In the genomic region with DNA sequence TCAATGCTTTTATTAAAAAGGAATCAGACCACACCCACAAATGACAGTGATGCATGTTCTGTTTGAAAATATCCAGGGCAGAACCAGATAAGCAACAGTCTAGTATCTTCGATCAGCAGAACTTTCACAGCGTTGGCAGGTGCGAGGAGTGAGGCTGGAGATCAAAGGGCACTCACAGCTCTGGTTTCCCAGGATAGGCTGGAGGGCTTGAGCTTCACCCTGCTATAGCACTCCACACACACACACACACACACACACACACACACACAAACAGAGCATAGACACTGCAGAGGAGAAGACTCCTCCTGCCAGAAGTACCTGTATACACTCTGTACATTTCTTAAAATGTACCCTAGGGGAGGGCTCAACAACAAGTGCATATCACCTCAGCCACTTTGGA, we compare ENCODE assay signal across 13 mouse cellular contexts.
A peak's percentile ranks its signal among the peaks of the same experiment; 100 is the strongest.
DNase-seq lines count a peak whose midpoint lies in the region; ATAC-seq and TF ChIP-seq lines count a peak whose summit lies in the region.
"Had no signal": no experiment of that assay in that cellular context is flagged by ENCODE, and none has a peak within 500 bp of the region (broad histone marks: within the 10 kb centered on the region; RNA-seq: fewer than 3 reads in every experiment).

No protein-coding gene starts in this region.

- TF ChIP-seq CTCF in heart, adult 2 months (IDR thresholded peaks at IDR 0.05) = no peak

- TF ChIP-seq EP300 in heart, adult 2 months (IDR thresholded peaks at IDR 0.05; ENCODE audit: insufficient read depth, low read depth, low read length) = no peak

- no peaks in the 10 kb centered on the region for H3K9me3 ChIP-seq in heart, embryonic 16.5 days (replicated peaks; ENCODE audit: control insufficient read depth, low read length)
- H3K9me3 ChIP-seq in intestine, embryonic 14.5 days (ENCODE audit: control insufficient read depth, low read length) = no peaks in the 10 kb centered on the region
- no peaks in the 10 kb centered on the region for H3K9me3 ChIP-seq in liver, embryonic 16.5 days (replicated peaks; ENCODE audit: control insufficient read depth, low read length)
- H3K9me3 ChIP-seq: forebrain, embryonic 15.5 days; hindbrain, embryonic 10.5 days; megakaryocyte, embryonic 14.5 days; neural tube, embryonic 13.5 days had no signal

- H3K36me3 ChIP-seq in heart, embryonic 16.5 days (ENCODE audit: control insufficient read depth, insufficient read depth) = no peaks in the 10 kb centered on the region
- H3K36me3 ChIP-seq in heart, adult 2 months (ENCODE audit: control insufficient read depth, insufficient read depth, low read length) = peaks cover 5% of the 10 kb centered on the region; the same call in 1 of the 2 replicates
- no peaks in the 10 kb centered on the region for H3K36me3 ChIP-seq in intestine, embryonic 14.5 days (ENCODE audit: control insufficient read depth, insufficient read depth, low read length)
- no peaks in the 10 kb centered on the region for H3K36me3 ChIP-seq in liver, embryonic 16.5 days (ENCODE audit: control insufficient read depth, insufficient read depth)
- H3K36me3 ChIP-seq: forebrain, embryonic 15.5 days; hindbrain, embryonic 10.5 days; neural tube, embryonic 13.5 days had no signal

- DNase-seq in heart, adult 2 months = no peak
- no peak for DNase-seq in intestine, embryonic 14.5 days (ENCODE audit: low spot score)
- peak; percentile 23 to 45 for DNase-seq in kidney, postnatal 25 days
- no peak for DNase-seq in right cerebral cortex, postnatal 4 days
- DNase-seq in B cell, adult 2 months = no peak
- DNase-seq: cerebellum, adult 11 months had no signal

- 0 out of 2 replicates have a peak overlapping the region, but pooled peaks have one; percentile 5 for H3K4me2 ChIP-seq in heart, embryonic 16.5 days (ENCODE audit: low read depth, low read length)
- no peak overlapping the region for H3K4me2 ChIP-seq in intestine, embryonic 14.5 days (ENCODE audit: low read length)
- no peak overlapping the region for H3K4me2 ChIP-seq in liver, embryonic 16.5 days (ENCODE audit: low read depth, low read length)
- H3K4me2 ChIP-seq: forebrain, embryonic 15.5 days; neural tube, embryonic 13.5 days had no signal

- no peak for TF ChIP-seq POLR2A in heart, adult 2 months (IDR thresholded peaks at IDR 0.05; ENCODE audit: insufficient read depth, low read depth, low read length)

- ATAC-seq in heart, embryonic 16.5 days (replicated peaks; ENCODE audit: extremely low read depth, insufficient read depth, low FRiP score) = 0 out of 2 replicates have a peak, but pooled peaks have one; percentile 58
- ATAC-seq in intestine, embryonic 14.5 days (replicated peaks; ENCODE audit: low FRiP score, low TSS enrichment, low read depth) = peak; percentile 66; the same call in 1 of the 2 replicates
- peak; percentile 62; the same call in 1 of the 2 replicates for ATAC-seq in liver, embryonic 16.5 days (ENCODE audit: low read depth)
- ATAC-seq: activated CD4-positive, CD25-positive, alpha-beta regulatory T cell, adult 4 months; forebrain, embryonic 15.5 days had no signal

- H3K4me3 ChIP-seq in heart, embryonic 16.5 days (ENCODE audit: low read length) = no peak overlapping the region
- H3K4me3 ChIP-seq in heart, adult 2 months = no peak overlapping the region
- no peak overlapping the region for H3K4me3 ChIP-seq in intestine, embryonic 14.5 days (ENCODE audit: low read depth, low read length)
- no peak overlapping the region for H3K4me3 ChIP-seq in liver, embryonic 16.5 days (ENCODE audit: low read depth, low read length)
- H3K4me3 ChIP-seq: forebrain, embryonic 15.5 days; hindbrain, embryonic 10.5 days; megakaryocyte, embryonic 14.5 days; neural tube, embryonic 13.5 days had no signal

- H3K4me1 ChIP-seq in heart, embryonic 16.5 days (ENCODE audit: control insufficient read depth, insufficient read depth, low read length) = peaks cover 22% of the 10 kb centered on the region
- peaks cover 9% of the 10 kb centered on the region for H3K4me1 ChIP-seq in heart, adult 2 months (ENCODE audit: control insufficient read depth, insufficient read depth, low read length)
- H3K4me1 ChIP-seq in intestine, embryonic 14.5 days (replicated peaks; ENCODE audit: control insufficient read depth, insufficient read depth, low read length) = peaks cover 13% of the 10 kb centered on the region; the same call in 1 of the 2 replicates
- H3K4me1 ChIP-seq in liver, embryonic 16.5 days (ENCODE audit: control insufficient read depth, low read depth, low read length) = peaks cover 2% of the 10 kb centered on the region; the same call in 1 of the 2 replicates
- H3K4me1 ChIP-seq: megakaryocyte, embryonic 14.5 days; neural tube, embryonic 13.5 days had no signal

- no peak overlapping the region for H3K9ac ChIP-seq in heart, embryonic 16.5 days (ENCODE audit: low read length)
- no peak overlapping the region for H3K9ac ChIP-seq in heart, adult 2 months (ENCODE audit: low read depth, low read length)
- no peak overlapping the region for H3K9ac ChIP-seq in intestine, embryonic 14.5 days (ENCODE audit: low read length)
- H3K9ac ChIP-seq in liver, embryonic 16.5 days (ENCODE audit: low read depth, low read length) = no peak overlapping the region
- H3K9ac ChIP-seq: forebrain, embryonic 15.5 days; neural tube, embryonic 13.5 days had no signal

- intact Hi-C loops in heart, adult 2 months (cut with DNase I) = no loop called here

- H3K79me2 ChIP-seq in heart, adult 2 months (replicated peaks; ENCODE audit: control insufficient read depth, insufficient read depth, low read length) = peaks cover 1% of the 10 kb centered on the region; the same call in 1 of the 2 replicates

- 13% methylated on average over 3 of the region's 3 CpGs for WGBS in heart, embryonic 16.5 days
- WGBS in heart, adult 2 months = 18% methylated on average over 3 of the region's 3 CpGs
- 14% methylated on average over 3 of the region's 3 CpGs for WGBS in intestine, embryonic 14.5 days
- WGBS in liver, embryonic 16.5 days (ENCODE audit: insufficient replicate concordance) = 30% methylated on average over 3 of the region's 3 CpGs

- H3K27ac ChIP-seq in heart, embryonic 16.5 days (ENCODE audit: low read length) = no peak overlapping the region
- no peak overlapping the region for H3K27ac ChIP-seq in heart, adult 2 months
- no peak overlapping the region for H3K27ac ChIP-seq in intestine, embryonic 14.5 days (ENCODE audit: low read depth)
- no peak overlapping the region for H3K27ac ChIP-seq in liver, embryonic 16.5 days (ENCODE audit: low read length)
- H3K27ac ChIP-seq: forebrain, embryonic 15.5 days; hindbrain, embryonic 10.5 days; neural tube, embryonic 13.5 days had no signal

- H3K27me3 ChIP-seq in heart, embryonic 16.5 days (ENCODE audit: control insufficient read depth, insufficient read depth, low read length) = no peaks in the 10 kb centered on the region
- no peaks in the 10 kb centered on the region for H3K27me3 ChIP-seq in heart, adult 2 months (ENCODE audit: control insufficient read depth, insufficient read depth, low read length)
- H3K27me3 ChIP-seq in intestine, embryonic 14.5 days (replicated peaks; ENCODE audit: control insufficient read depth, insufficient read depth, low read length) = no peaks in the 10 kb centered on the region
- no peaks in the 10 kb centered on the region for H3K27me3 ChIP-seq in liver, embryonic 16.5 days (ENCODE audit: control insufficient read depth, insufficient read depth, low read depth, low read length)
- H3K27me3 ChIP-seq: forebrain, embryonic 15.5 days; megakaryocyte, embryonic 14.5 days; neural tube, embryonic 13.5 days had no signal

Comparison
In these comparisons a context has a peak if more than half of its experiments do, and no peak if none do; other contexts are left out.
1. DNase-seq: peak in kidney, postnatal 25 days (2 of 2); none in heart, adult 2 months (0 of 2), intestine, embryonic 14.5 days (single experiment), right cerebral cortex, postnatal 4 days (single experiment) and B cell, adult 2 months (0 of 2).
2. Peak in every context shown above with its lines, with median percentiles within 50 percentile points of each other: ATAC-seq.